Mouse (Mus musculus) limb, embryonic 10.5 days (tissue): Measurements from ENCODE around the gene Tesc. TPM values are rescaled to one million over a fixed set of nuclear protein-coding genes. Genes with fewer than 3 reads are reported as not detected.

Experiments
- DNase-seq: peaks from one replicate; pipeline ENCODE4 v3.0.0-alpha.2; 2017; ENCODE audit warnings: low spot score
- H3K27ac ChIP-seq: fragments of 300-500 bp; sonication (generic); 2 replicates; pipeline ENCODE4 v1.5.1; 2016; ENCODE audit warnings: mild to moderate bottlenecking
- H3K27me3 ChIP-seq: fragments of 300-500 bp; sonication (generic); 2 replicates; pipeline ENCODE4 v1.6.1; 2016; ENCODE audit warnings: low read depth, mild to moderate bottlenecking; ENCODE audit not compliant: poor library complexity, severe bottlenecking
- H3K36me3 ChIP-seq: fragments of 300-500 bp; sonication (generic); 2 replicates; pipeline ENCODE4 v1.6.1; 2016; ENCODE audit warnings: mild to moderate bottlenecking, moderate library complexity
- H3K4me1 ChIP-seq: fragments of 300-500 bp; sonication (generic); 2 replicates; pipeline ENCODE4 v1.6.1; 2016
- H3K4me3 ChIP-seq: fragments of 300-500 bp; sonication (generic); 2 replicates; pipeline ENCODE4 v1.5.1; 2016; ENCODE audit warnings: mild to moderate bottlenecking, moderate library complexity
- H3K9me3 ChIP-seq: fragments of 300-500 bp; sonication (generic); replicated peaks from 2 replicates; pipeline ENCODE4 v1.6.1; 2016; ENCODE audit warnings: mild to moderate bottlenecking
- WGBS: fragments of 180-500 bp; shearing (Covaris S2); methylation state at CpG from one replicate; pipeline ENCODE4 v1.1.7; 2016; 5-methylcytosine and 5-hydroxymethylcytosine counted together
- polyA plus RNA-seq: library from polyadenylated mRNA; unstranded; fragments of >200 nt; fragmentation: Nextera tagmentation; extraction: Ambion mirVana; gene quantifications from 2 replicates; pipeline ENCODE4 v1.2.1, GENCODE M21; 2016

Gene Tesc
- polyA plus RNA-seq, 1 experiment from 2014 or later: 0.14 TPM

GRCm38 (mm10) chr5:118069315-118069714 lies 41.8 kb downstream of the Tesc start:
- Histone ChIP-seq H3K9me3 (no peaks in the 10 kb centered on the region), H3K27me3 (no peaks in the 10 kb centered on the region), H3K4me3 (no peak overlapping the region), H3K27ac (peak overlapping the region; percentile 14; the same call in 1 of the 2 replicates), H3K4me1 (peaks cover 3% of the 10 kb centered on the region; the same call in 1 of the 2 replicates), H3K36me3 (peaks cover 90% of the 10 kb centered on the region)
- 52% methylated on average over 9 of the region's 9 CpGs for WGBS
- peak; percentile 73 for DNase-seq

GRCm38 (mm10) chr5:118071766-118072165 lies 44.2 kb downstream of the Tesc start:
- Histone ChIP-seq H3K4me1 (no peaks in the 10 kb centered on the region), H3K27me3 (no peaks in the 10 kb centered on the region), H3K4me3 (no peak overlapping the region), H3K36me3 (peaks cover 92% of the 10 kb centered on the region), H3K9me3 (no peaks in the 10 kb centered on the region), H3K27ac (no peak overlapping the region)
- no peak for DNase-seq
- 90% methylated on average over 5 of the region's 5 CpGs for WGBS

- no peaks in the 10 kb centered on the region for H3K27me3 ChIP-seq
- H3K36me3 ChIP-seq: peaks cover 90% of the 10 kb centered on the region
- H3K9me3 ChIP-seq: no peaks in the 10 kb centered on the region
- WGBS: 92% methylated on average over 15 of the region's 15 CpGs
- H3K27ac ChIP-seq: no peak overlapping the region
- H3K4me3 ChIP-seq: no peak overlapping the region
- no peaks in the 10 kb centered on the region for H3K4me1 ChIP-seq
- DNase-seq: no peak
Measured at GRCm38 (mm10) chr5:118073213-118073773, 45.8 kb downstream of the Tesc start.

- peaks cover 9% of the 10 kb centered on the region for H3K4me1 ChIP-seq
- DNase-seq: no peak
- no peaks in the 10 kb centered on the region for H3K9me3 ChIP-seq
- H3K4me3 ChIP-seq: no peak overlapping the region
- WGBS: 93% methylated on average over 15 of the region's 15 CpGs
- H3K27ac ChIP-seq: no peak overlapping the region
- no peaks in the 10 kb centered on the region for H3K27me3 ChIP-seq
- H3K36me3 ChIP-seq: peaks cover 90% of the 10 kb centered on the region
Measured at GRCm38 (mm10) chr5:118076721-118077592, 49.4 kb downstream of the Tesc start.

- no peak for DNase-seq
- Histone ChIP-seq H3K4me1 (peaks cover 24% of the 10 kb centered on the region), H3K27me3 (no peaks in the 10 kb centered on the region), H3K9me3 (no peaks in the 10 kb centered on the region), H3K36me3 (peaks cover 80% of the 10 kb centered on the region), H3K4me3 (no peak overlapping the region), H3K27ac (no peak overlapping the region)
- WGBS: 89% methylated on average over 6 of the region's 6 CpGs
Measured at GRCm38 (mm10) chr5:118078550-118078949, 51.0 kb downstream of the Tesc start.

GRCm38 (mm10) chr5:118079354-118079753 lies 51.8 kb downstream of the Tesc start:
- DNase-seq: no peak
- Histone ChIP-seq H3K27me3 (no peaks in the 10 kb centered on the region), H3K27ac (no peak overlapping the region), H3K9me3 (no peaks in the 10 kb centered on the region), H3K4me3 (no peak overlapping the region), H3K4me1 (peaks cover 27% of the 10 kb centered on the region), H3K36me3 (peaks cover 75% of the 10 kb centered on the region)
- WGBS: 91% methylated on average over 6 of the region's 6 CpGs

GRCm38 (mm10) chr5:118079839-118080250 lies 52.3 kb downstream of the Tesc start:
- Histone ChIP-seq H3K9me3 (no peaks in the 10 kb centered on the region), H3K36me3 (peaks cover 75% of the 10 kb centered on the region), H3K4me1 (peaks cover 28% of the 10 kb centered on the region), H3K27me3 (no peaks in the 10 kb centered on the region), H3K4me3 (no peak overlapping the region), H3K27ac (no peak overlapping the region)
- no peak for DNase-seq
- 89% methylated on average over 11 of the region's 11 CpGs for WGBS

- H3K27me3 ChIP-seq: no peaks in the 10 kb centered on the region
- no peak overlapping the region for H3K4me3 ChIP-seq
- peak overlapping the region; percentile 66 for H3K27ac ChIP-seq
Measured at GRCm38 (mm10) chr5:118081374-118081949, 53.9 kb downstream of the Tesc start.

GRCm38 (mm10) chr5:118081996-118082395 lies 54.5 kb downstream of the Tesc start:
- H3K36me3 ChIP-seq: peaks cover 70% of the 10 kb centered on the region
- no peaks in the 10 kb centered on the region for H3K27me3 ChIP-seq
- peaks cover 42% of the 10 kb centered on the region for H3K4me1 ChIP-seq
- H3K9me3 ChIP-seq: no peaks in the 10 kb centered on the region
- WGBS: 83% methylated on average over 6 of the region's 6 CpGs
- H3K27ac ChIP-seq: peak overlapping the region; percentile 66
- H3K4me3 ChIP-seq: no peak overlapping the region
- DNase-seq: no peak

More at GRCm38 (mm10) chr5:118081374-118081949, 53.9 kb downstream of the Tesc start:
- 83% methylated on average over 9 of the region's 9 CpGs for WGBS
- H3K4me1 ChIP-seq: peaks cover 36% of the 10 kb centered on the region
- peaks cover 73% of the 10 kb centered on the region for H3K36me3 ChIP-seq
- no peaks in the 10 kb centered on the region for H3K9me3 ChIP-seq
- DNase-seq: no peak

- H3K4me3 ChIP-seq: no peak overlapping the region
- peaks cover 59% of the 10 kb centered on the region for H3K36me3 ChIP-seq
- no peak for DNase-seq
- H3K27ac ChIP-seq: 0 out of 2 replicates have a peak overlapping the region, but pooled peaks have one; percentile 66
- H3K27me3 ChIP-seq: no peaks in the 10 kb centered on the region
- H3K4me1 ChIP-seq: peaks cover 53% of the 10 kb centered on the region
- H3K9me3 ChIP-seq: no peaks in the 10 kb centered on the region
- WGBS: 89% methylated on average over 12 of the region's 12 CpGs
Measured at GRCm38 (mm10) chr5:118083060-118083638, 55.6 kb downstream of the Tesc start.

GRCm38 (mm10) chr5:118084171-118084727 lies 56.7 kb downstream of the Tesc start:
- no peak for DNase-seq
- Histone ChIP-seq H3K36me3 (peaks cover 55% of the 10 kb centered on the region), H3K27me3 (no peaks in the 10 kb centered on the region), H3K27ac (0 out of 2 replicates have a peak overlapping the region, but pooled peaks have one; percentile 6), H3K4me1 (peaks cover 56% of the 10 kb centered on the region), H3K4me3 (no peak overlapping the region), H3K9me3 (no peaks in the 10 kb centered on the region)
- 93% methylated on average over 10 of the region's 10 CpGs for WGBS

- no peak overlapping the region for H3K4me3 ChIP-seq
- 81% methylated on average over 7 of the region's 7 CpGs for WGBS
- H3K4me1 ChIP-seq: peaks cover 63% of the 10 kb centered on the region
- H3K9me3 ChIP-seq: no peaks in the 10 kb centered on the region
- H3K27ac ChIP-seq: no peak overlapping the region
- no peaks in the 10 kb centered on the region for H3K27me3 ChIP-seq
- H3K36me3 ChIP-seq: peaks cover 53% of the 10 kb centered on the region
- no peak for DNase-seq
Measured at GRCm38 (mm10) chr5:118085313-118085712, 57.8 kb downstream of the Tesc start.
